Mouse (Mus musculus) thymus, postnatal 25 days (tissue): ENCODE measurements around the gene Clec10a.

Experiments
- DNase-seq: peaks from one replicate; pipeline ENCODE4 v3.0.0; 2022

Clec10a gene

GRCm38 (mm10) chr11:70218741-70219470 is 62.9 kb downstream of the Clec10a start:
- DNase-seq: no peak

GRCm38 (mm10) chr11:70219873-70220272 is 63.9 kb downstream of the Clec10a start:
- no peak for DNase-seq

DNA sequence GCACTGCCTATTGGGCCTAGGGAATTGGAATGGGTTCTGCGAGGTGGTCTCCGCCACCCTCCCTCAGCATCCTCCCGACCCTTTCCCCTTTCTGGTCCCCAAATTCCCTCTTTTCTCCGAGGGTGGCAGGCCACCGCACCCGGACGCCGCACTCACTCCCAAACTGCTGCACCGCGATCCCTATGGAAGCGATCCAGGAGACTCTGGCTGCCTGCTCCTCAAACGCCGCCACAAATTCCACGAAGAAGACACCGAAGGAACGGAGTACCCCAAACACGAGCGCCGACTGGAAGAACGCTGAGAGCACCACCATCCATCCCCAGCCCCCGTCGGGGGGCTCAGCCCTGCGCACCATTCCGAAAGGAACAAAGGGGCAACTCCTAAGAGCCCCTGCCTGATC is 64.3 kb downstream of the Clec10a start:
- no peak for DNase-seq
